Mouse (Mus musculus) testis, adult 2 months (tissue): ENCODE data around the gene Tmem41b. TPM values are rescaled to one million over a fixed set of nuclear protein-coding genes. Genes with fewer than 3 reads are reported as not detected.

Source experiments
- H3K27ac ChIP-seq: fragments of 200-500 bp; 2 replicates; pipeline ENCODE4 v1.5.1; 2012; ENCODE audit warnings: low read depth, low read length; ENCODE audit not compliant: control insufficient read depth, insufficient read depth
- H3K27me3 ChIP-seq: fragments of 200-500 bp; 2 replicates; pipeline ENCODE4 v1.6.1; 2012; ENCODE audit warnings: mild to moderate bottlenecking, low read length, moderate library complexity; ENCODE audit not compliant: control insufficient read depth, insufficient read depth
- H3K36me3 ChIP-seq: fragments of 200-500 bp; 2 replicates; pipeline ENCODE4 v1.6.1; 2012; ENCODE audit warnings: mild to moderate bottlenecking, low read length; ENCODE audit not compliant: control insufficient read depth, insufficient read depth
- H3K4me1 ChIP-seq: fragments of 200-500 bp; 2 replicates; pipeline ENCODE4 v1.6.1; 2012; ENCODE audit warnings: low read length; ENCODE audit not compliant: control insufficient read depth, insufficient read depth
- H3K4me3 ChIP-seq: fragments of 200-500 bp; 2 replicates; pipeline ENCODE4 v1.5.1; 2012; ENCODE audit warnings: low read depth, mild to moderate bottlenecking, low read length, moderate library complexity, mixed read lengths; ENCODE audit not compliant: control insufficient read depth
- CTCF ChIP-seq: fragments of 200-500 bp; IDR thresholded peaks from 2 replicates; pipeline ENCODE4 v1.5.1; 2012; ENCODE audit warnings: low read depth, mild to moderate bottlenecking, inconsistent platforms, low read length, moderate library complexity; ENCODE audit not compliant: control insufficient read depth, insufficient read depth, insufficient replicate concordance
- POLR2A ChIP-seq: fragments of 200-500 bp; IDR thresholded peaks from 2 replicates; pipeline ENCODE4 v1.6.1; 2012; ENCODE audit warnings: low read depth, mild to moderate bottlenecking, inconsistent platforms, low read length, moderate library complexity; ENCODE audit not compliant: control insufficient read depth
- polyA plus RNA-seq: library from polyadenylated mRNA; depleted of rRNA; stranded (reverse); fragments of >200 nt; gene quantifications from 2 replicates; pipeline ENCODE4 v1.2.3, GENCODE M21; 2012

Gene Tmem41b
- polyA plus RNA-seq, 1 experiment, result 54.8 TPM

- TF ChIP-seq POLR2A, result no peak
- Histone ChIP-seq H3K27ac (no peak overlapping the region), H3K36me3 (no peaks in the 10 kb centered on the region), H3K27me3 (no peaks in the 10 kb centered on the region), H3K4me1 (no peaks in the 10 kb centered on the region), H3K4me3 (no peak overlapping the region)
Measured at GRCm38 (mm10) chr7:110014272-110014671, 27.5 kb upstream of the Tmem41b start.

DNA sequence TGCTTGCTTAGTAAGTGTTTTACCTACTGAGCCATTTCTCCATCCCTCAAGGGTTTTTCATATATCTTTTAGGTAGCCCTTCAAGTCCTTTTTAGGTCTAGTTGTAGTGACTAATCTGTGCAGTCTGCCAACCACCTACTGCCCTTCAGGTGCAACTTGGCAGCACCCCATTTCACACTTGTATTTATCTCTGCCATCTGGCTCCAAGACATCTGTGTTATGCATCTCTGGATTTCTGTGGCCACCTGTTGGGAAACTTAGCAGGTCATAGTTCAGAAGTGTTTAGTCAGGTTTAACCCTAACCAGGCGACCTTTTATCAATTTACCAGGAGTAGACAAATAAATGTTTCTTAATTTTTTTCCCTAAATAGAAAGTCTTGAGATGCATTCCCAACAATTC, 24.7 kb upstream of the Tmem41b start:
- no peaks in the 10 kb centered on the region for H3K4me1 ChIP-seq
- no peak overlapping the region for H3K4me3 ChIP-seq
- TF ChIP-seq CTCF (no peak), POLR2A (no peak)
- H3K36me3 ChIP-seq, result no peaks in the 10 kb centered on the region
- no peak overlapping the region for H3K27ac ChIP-seq
- H3K27me3 ChIP-seq, result no peaks in the 10 kb centered on the region

GRCm38 (mm10) chr7:110009084-110009483, 22.4 kb upstream of the Tmem41b start:
- H3K4me1 ChIP-seq, result no peaks in the 10 kb centered on the region
- no peak for TF ChIP-seq POLR2A
- no peak for TF ChIP-seq CTCF
- no peak overlapping the region for H3K27ac ChIP-seq

GRCm38 (mm10) chr7:110008513-110008912, 21.8 kb upstream of the Tmem41b start:
- no peak overlapping the region for H3K27ac ChIP-seq
- H3K4me3 ChIP-seq, result no peak overlapping the region
- TF ChIP-seq CTCF, result no peak
- no peak for TF ChIP-seq POLR2A
- H3K4me1 ChIP-seq, result no peaks in the 10 kb centered on the region
- H3K27me3 ChIP-seq, result no peaks in the 10 kb centered on the region
- no peaks in the 10 kb centered on the region for H3K36me3 ChIP-seq

More at GRCm38 (mm10) chr7:110009084-110009483, 22.4 kb upstream of the Tmem41b start:
- Histone ChIP-seq H3K27me3 (no peaks in the 10 kb centered on the region), H3K36me3 (no peaks in the 10 kb centered on the region), H3K4me3 (no peak overlapping the region)

DNA sequence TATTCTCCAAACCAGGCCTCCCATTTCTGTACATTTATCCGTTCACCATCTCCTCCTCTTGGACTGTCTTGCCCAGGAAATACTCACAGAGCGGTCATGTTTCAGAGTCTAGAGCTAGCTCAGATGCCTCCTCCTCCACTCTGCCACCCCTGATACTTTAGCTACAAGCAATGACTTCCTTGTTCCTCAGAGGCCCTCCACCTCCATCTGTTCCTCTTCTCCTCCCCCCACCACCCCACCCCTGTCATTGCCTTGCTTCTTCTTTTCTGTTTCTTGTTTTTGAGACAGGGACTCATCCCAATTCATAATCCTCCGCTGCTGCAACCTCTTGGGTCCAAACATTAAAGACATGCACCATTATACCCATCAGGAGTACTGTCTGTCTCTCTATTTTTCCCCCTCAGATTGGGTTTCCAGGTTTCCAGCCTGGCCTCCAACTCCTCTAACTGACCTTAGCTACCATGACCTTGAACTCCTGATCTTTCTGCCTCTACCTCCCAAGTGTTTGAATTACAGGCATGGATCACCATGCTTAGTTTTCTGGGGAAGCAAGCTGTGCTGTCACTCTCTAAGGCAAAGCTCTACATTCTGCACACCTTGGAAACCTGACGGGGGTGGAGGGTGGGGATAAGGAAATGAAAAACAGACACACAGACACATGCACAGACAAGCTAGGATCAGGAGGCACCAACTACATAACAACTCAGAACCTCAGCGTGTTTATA, 19.9 kb upstream of the Tmem41b start:
- Histone ChIP-seq H3K27ac (no peak overlapping the region), H3K4me3 (no peak overlapping the region), H3K27me3 (no peaks in the 10 kb centered on the region), H3K36me3 (no peaks in the 10 kb centered on the region), H3K4me1 (peaks cover 4% of the 10 kb centered on the region)
- TF ChIP-seq CTCF, result no peak
- TF ChIP-seq POLR2A, result no peak

- Histone ChIP-seq H3K36me3 (no peaks in the 10 kb centered on the region), H3K27ac (no peak overlapping the region), H3K27me3 (no peaks in the 10 kb centered on the region), H3K4me3 (no peak overlapping the region), H3K4me1 (peaks cover 4% of the 10 kb centered on the region)
- TF ChIP-seq CTCF, result no peak
- no peak for TF ChIP-seq POLR2A
Measured at GRCm38 (mm10) chr7:110005976-110006375, 19.2 kb upstream of the Tmem41b start.

DNA sequence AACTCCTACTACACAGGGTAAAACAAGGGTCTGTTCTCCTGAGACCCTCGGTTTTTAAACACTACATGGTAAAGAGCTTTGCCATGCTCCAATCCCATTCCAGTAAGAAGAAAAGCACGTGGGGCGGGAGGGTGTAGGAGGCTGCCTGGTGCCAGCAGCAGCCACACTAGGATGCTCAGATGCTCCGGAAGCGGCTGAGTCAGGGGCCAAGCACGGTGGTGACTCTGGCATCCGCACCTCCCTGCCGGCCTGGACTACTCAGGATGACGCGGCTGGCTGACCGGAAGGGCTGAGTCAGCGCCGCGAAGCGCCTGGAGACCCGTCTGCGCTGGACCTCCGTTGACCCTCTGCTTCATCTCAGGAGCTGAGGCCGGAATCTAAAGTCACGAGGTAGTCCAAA, 16.2 kb upstream of the Tmem41b start:
- H3K4me1 ChIP-seq, result peaks cover 4% of the 10 kb centered on the region
- peak overlapping the region; percentile 43 for H3K4me3 ChIP-seq
- no peak overlapping the region for H3K27ac ChIP-seq

More for the DNA sequence above, 16.2 kb upstream of the Tmem41b start:
- H3K36me3 ChIP-seq, result no peaks in the 10 kb centered on the region
- no peaks in the 10 kb centered on the region for H3K27me3 ChIP-seq
- TF ChIP-seq CTCF (no peak), POLR2A (no peak)
